Comparison of ENCODE assay signal across 8 mouse cellular contexts in the genomic region with DNA sequence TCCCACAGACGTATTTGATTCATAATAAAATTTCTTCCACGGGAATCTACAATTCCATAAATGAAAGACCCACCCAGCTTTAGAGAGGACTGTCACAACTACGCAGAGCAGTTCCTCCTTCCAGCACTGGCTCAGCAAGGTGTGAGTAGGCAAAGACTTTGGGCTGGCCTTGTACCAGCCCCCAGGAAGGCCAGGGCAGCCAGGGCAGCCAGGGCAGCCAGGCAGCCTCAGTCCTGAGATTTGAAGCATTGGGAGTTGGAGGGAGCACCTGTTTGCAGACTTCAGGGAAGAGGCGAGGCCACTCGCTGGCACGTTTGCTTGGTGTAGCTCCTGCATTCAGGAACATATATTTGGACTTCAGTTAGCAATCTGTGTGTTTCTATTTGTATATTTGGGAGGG.
DNase-seq lines count a peak whose midpoint lies in the region; ATAC-seq and TF ChIP-seq lines count a peak whose summit lies in the region.

No protein-coding gene starts in this region.

- H3K4me2 ChIP-seq in heart, embryonic 11.5 days: peak overlapping the region; percentile 62
- H3K4me2 ChIP-seq in limb, embryonic 14.5 days (replicated peaks; ENCODE audit: low read depth, low read length, severe bottlenecking): peak overlapping the region; percentile 43; the same call in 1 of the 2 replicates

- no peak for TF ChIP-seq POLR2A in testis, adult 2 months (IDR thresholded peaks at IDR 0.05; ENCODE audit: control insufficient read depth, low read depth, low read length)
- no peak for TF ChIP-seq POLR2A in limb, embryonic 14.5 days (IDR thresholded peaks at IDR 0.05; ENCODE audit: borderline replicate concordance, extremely low read depth, insufficient read depth, insufficient read length)

- H3K27me3 ChIP-seq in heart, embryonic 11.5 days (ENCODE audit: control insufficient read depth, insufficient read depth, low read length): peaks cover 77% of the 10 kb centered on the region
- H3K27me3 ChIP-seq in testis, adult 2 months (ENCODE audit: control insufficient read depth, insufficient read depth, low read length): no peaks in the 10 kb centered on the region
- peaks cover 66% of the 10 kb centered on the region for H3K27me3 ChIP-seq in limb, embryonic 14.5 days (ENCODE audit: control insufficient read depth, insufficient read depth, low read length)

- H3K9me3 ChIP-seq in heart, embryonic 11.5 days (replicated peaks; ENCODE audit: control insufficient read depth, low read length): no peaks in the 10 kb centered on the region
- no peaks in the 10 kb centered on the region for H3K9me3 ChIP-seq in limb, embryonic 14.5 days (ENCODE audit: control insufficient read depth, low read length)

- H3K9ac ChIP-seq in heart, embryonic 11.5 days (ENCODE audit: low read depth, low read length): no peak overlapping the region
- no peak overlapping the region for H3K9ac ChIP-seq in limb, embryonic 14.5 days (ENCODE audit: low read depth, low read length, severe bottlenecking)

- ATAC-seq in heart, embryonic 11.5 days (replicated peaks; ENCODE audit: insufficient number of reproducible peaks, low FRiP score, low TSS enrichment): no peak
- no peak for ATAC-seq in limb, embryonic 14.5 days (ENCODE audit: low FRiP score, low read depth)

- H3K36me3 ChIP-seq in heart, embryonic 11.5 days (ENCODE audit: control insufficient read depth, insufficient read depth, low read length): no peaks in the 10 kb centered on the region
- H3K36me3 ChIP-seq in testis, adult 2 months (ENCODE audit: control insufficient read depth, insufficient read depth, low read length): no peaks in the 10 kb centered on the region
- no peaks in the 10 kb centered on the region for H3K36me3 ChIP-seq in limb, embryonic 14.5 days (ENCODE audit: control insufficient read depth, insufficient read depth, low read length)

- H3K4me3 ChIP-seq in heart, embryonic 11.5 days (ENCODE audit: low read depth, low read length): peak overlapping the region; percentile 33
- H3K4me3 ChIP-seq in testis, adult 2 months (ENCODE audit: control insufficient read depth, low read depth, low read length): peak overlapping the region; percentile 49
- peak overlapping the region; percentile 26 for H3K4me3 ChIP-seq in limb, embryonic 14.5 days (replicated peaks; ENCODE audit: low read length)

- no peak for TF ChIP-seq CTCF in testis, adult 2 months (IDR thresholded peaks at IDR 0.05; ENCODE audit: control insufficient read depth, insufficient read depth, insufficient replicate concordance, low read depth, low read length)

- no peak for DNase-seq in heart, adult 11 months
- no peak for DNase-seq in testis, postnatal 14 days (ENCODE audit: low spot score)
- DNase-seq in limb, embryonic 14.5 days (ENCODE audit: low spot score): no peak
- DNase-seq in thymus, adult 18-20 months: no peak
- DNase-seq in layer of hippocampus, postnatal 25 days (ENCODE audit: extremely low spot score in 1 of 2, low spot score in 1 of 2): no peak
- no peak for DNase-seq in adipocyte (ENCODE audit: low spot score)

- H3K4me1 ChIP-seq in heart, embryonic 11.5 days (ENCODE audit: control insufficient read depth, insufficient read depth, low read length): peaks cover 4% of the 10 kb centered on the region; the same call in 1 of the 2 replicates
- H3K4me1 ChIP-seq in testis, adult 2 months (ENCODE audit: control insufficient read depth, insufficient read depth, low read length): peaks cover 5% of the 10 kb centered on the region
- H3K4me1 ChIP-seq in limb, embryonic 14.5 days (ENCODE audit: control insufficient read depth, insufficient read depth, low read length): peaks cover 6% of the 10 kb centered on the region

- H3K27ac ChIP-seq in heart, embryonic 11.5 days (ENCODE audit: low read depth, low read length): no peak overlapping the region
- H3K27ac ChIP-seq in testis, adult 2 months (ENCODE audit: control insufficient read depth, insufficient read depth, low read depth, low read length): no peak overlapping the region
- H3K27ac ChIP-seq in limb, embryonic 14.5 days (replicated peaks; ENCODE audit: low read depth, low read length): no peak overlapping the region

- WGBS in heart, embryonic 11.5 days (ENCODE audit: insufficient replicate concordance): 6% methylated on average over 6 of the region's 6 CpGs
- WGBS in limb, embryonic 14.5 days: 8% methylated on average over 6 of the region's 6 CpGs
